ENCODE assay signal across 8 mouse cellular contexts in genomic region chr1:98179030-98179429, GRCm38 (mm10).
DNase-seq lines count a peak whose midpoint lies in the region; ATAC-seq and TF ChIP-seq lines count a peak whose summit lies in the region.

No protein-coding gene starts in this region.

- DNase-seq in cerebellum, adult 2 months: peak in 1 of 2 experiments; percentile 13
- DNase-seq in cerebellum, adult 11-12 months: no peak
- DNase-seq in right cerebral cortex, postnatal 14 days: peak; percentile 42
- no peak for DNase-seq in right cerebral cortex, postnatal 25 days
- peak; percentile 70 for DNase-seq in heart, postnatal 4 days
- peak; percentile 13 for DNase-seq in liver, adult 2 months (ENCODE audit: extremely low read depth, low read depth, low spot score)
- DNase-seq in skeletal muscle tissue, adult 2 months (ENCODE audit: low read depth, low spot score): peak; percentile 3

- TF ChIP-seq POLR2A in cerebellum, adult 2 months (IDR thresholded peaks at IDR 0.05; ENCODE audit: borderline replicate concordance, insufficient read depth, low read length): no peak
- no peak for TF ChIP-seq POLR2A in liver, adult 2 months (IDR thresholded peaks at IDR 0.05; ENCODE audit: extremely low read depth, insufficient read depth, low read length)

- peak; percentile 96 for ATAC-seq in common myeloid progenitor, adult 5-6 weeks (replicated peaks; ENCODE audit: low read depth, poor library complexity, severe bottlenecking)

- no peak overlapping the region for H3K9ac ChIP-seq in liver, adult 2 months (ENCODE audit: low read depth, low read length)

- H3K27ac ChIP-seq in cerebellum, adult 2 months (ENCODE audit: insufficient read depth, low read length): no peak overlapping the region
- H3K27ac ChIP-seq in liver, adult 2 months (replicated peaks; ENCODE audit: insufficient read depth, low read depth, low read length): no peak overlapping the region

- no peaks in the 10 kb centered on the region for H3K36me3 ChIP-seq in liver, adult 2 months (ENCODE audit: control insufficient read depth, insufficient read depth, low read length)

- no peaks in the 10 kb centered on the region for H3K4me1 ChIP-seq in cerebellum, adult 2 months (ENCODE audit: control insufficient read depth, insufficient read depth, low read length)
- H3K4me1 ChIP-seq in liver, adult 2 months (ENCODE audit: control insufficient read depth, insufficient read depth, low read length): no peaks in the 10 kb centered on the region

- no peaks in the 10 kb centered on the region for H3K27me3 ChIP-seq in cerebellum, adult 2 months (ENCODE audit: control insufficient read depth, insufficient read depth, low read length)
- H3K27me3 ChIP-seq in liver, adult 2 months (ENCODE audit: control insufficient read depth, insufficient read depth, low read length): no peaks in the 10 kb centered on the region

- no peaks in the 10 kb centered on the region for H3K79me2 ChIP-seq in liver, adult 2 months (ENCODE audit: control insufficient read depth, insufficient read depth, low read length)

- no peak overlapping the region for H3K4me3 ChIP-seq in cerebellum, adult 2 months (replicated peaks; ENCODE audit: insufficient read depth, low read depth, low read length)
- no peak overlapping the region for H3K4me3 ChIP-seq in liver, adult 2 months (ENCODE audit: insufficient read depth, low read depth, low read length)

- WGBS in cerebellum, adult 2 months: 36% methylated on average over 1 of the region's 1 CpGs
- 47% methylated on average over 1 of the region's 1 CpGs for WGBS in liver, adult 2 months

- peak; percentile 39; the same call in 1 of the 2 replicates for TF ChIP-seq CTCF in cerebellum, adult 2 months (IDR thresholded peaks at IDR 0.05; ENCODE audit: borderline replicate concordance, insufficient read depth, low read depth, low read length)
- peak; percentile 58; the same call in 1 of the 2 replicates for TF ChIP-seq CTCF in liver, adult 2 months (IDR thresholded peaks at IDR 0.05; ENCODE audit: low read depth, low read length)

Comparison
In these comparisons a context has a peak if more than half of its experiments do, and no peak if none do; other contexts are left out.
1. DNase-seq: peak in right cerebral cortex, postnatal 14 days (single experiment), heart, postnatal 4 days (single experiment), liver, adult 2 months (single experiment) and skeletal muscle tissue, adult 2 months (single experiment); none in cerebellum, adult 11-12 months (single experiment) and right cerebral cortex, postnatal 25 days (single experiment).